Mouse (Mus musculus): ENCODE measurements around the gene Ythdf1. TPM values are rescaled to one million over a fixed set of nuclear protein-coding genes. Genes with fewer than 3 reads are reported as not detected.

The Ythdf1 gene
- polyA plus RNA-seq, 1 experiment from 2014 or later: 47.6 TPM

Small RNA genes lying within 50 kb of the gene (microRNA-seq; reads per million reads assigned to microRNA genes)
- gene Mir124a-3: 2.1 reads per million

Other genes starting within 250 kb of the Ythdf1 start
- gene Dido1, start 210.9 kb downstream of the Ythdf1 start, polyA plus RNA-seq (2015; fragmentation: Nextera tagmentation; extraction: Ambion mirVana): 27.6 and 29.7 TPM in 2 replicates
- gene Gid8, start 210.8 kb downstream of the Ythdf1 start, polyA plus RNA-seq (2015; fragmentation: Nextera tagmentation; extraction: Ambion mirVana): 56.6 and 58.7 TPM in 2 replicates
- gene Slc17a9, start 195.7 kb downstream of the Ythdf1 start, polyA plus RNA-seq (2015; fragmentation: Nextera tagmentation; extraction: Ambion mirVana): 0.19 and 0.83 TPM in 2 replicates
- gene Bhlhe23, start 144.0 kb downstream of the Ythdf1 start, polyA plus RNA-seq (2015; fragmentation: Nextera tagmentation; extraction: Ambion mirVana): 1.2 and 2.5 TPM in 2 replicates
- gene Birc7, start 8.1 kb upstream of the Ythdf1 start, polyA plus RNA-seq (2015; fragmentation: Nextera tagmentation; extraction: Ambion mirVana): 0.17 and 0.35 TPM in 2 replicates
- 90.9 and 106 TPM in 2 replicates for gene Nkain4, start 33.8 kb upstream of the Ythdf1 start, polyA plus RNA-seq (2015; fragmentation: Nextera tagmentation; extraction: Ambion mirVana)
- gene Arfgap1, start 46.3 kb upstream of the Ythdf1 start, polyA plus RNA-seq (2015; fragmentation: Nextera tagmentation; extraction: Ambion mirVana): 101 and 107 TPM in 2 replicates
- 0.61 and 0.78 TPM in 2 replicates for gene Col20a1, start 65.6 kb upstream of the Ythdf1 start, polyA plus RNA-seq (2015; fragmentation: Nextera tagmentation; extraction: Ambion mirVana)
- 33.6 and 37.0 TPM in 2 replicates for gene Chrna4, start 122.6 kb upstream of the Ythdf1 start, polyA plus RNA-seq (2015; fragmentation: Nextera tagmentation; extraction: Ambion mirVana)
- 50.0 and 53.9 TPM in 2 replicates for gene Kcnq2, start 214.4 kb upstream of the Ythdf1 start, polyA plus RNA-seq (2015; fragmentation: Nextera tagmentation; extraction: Ambion mirVana)
- 6.4 and 6.7 TPM in 2 replicates for gene Eef1a2, start 236.1 kb upstream of the Ythdf1 start, polyA plus RNA-seq (2015; fragmentation: Nextera tagmentation; extraction: Ambion mirVana)